Mouse (Mus musculus): ENCODE measurements at regions not wholly inside any gene's neighbourhood (a gene's known extent, or its start where the extent isn't known, plus 50 kb on each side); places are given as distances from the start of the nearest gene placed in this dataset.

- no peak for DNase-seq (ENCODE audit: low read depth in 2 of 2, low spot score in 2 of 2)
These were observed 122.0 kb upstream of the Gm11096 start for GRCm38 (mm10) chr17:81319605-81320004.

DNA sequence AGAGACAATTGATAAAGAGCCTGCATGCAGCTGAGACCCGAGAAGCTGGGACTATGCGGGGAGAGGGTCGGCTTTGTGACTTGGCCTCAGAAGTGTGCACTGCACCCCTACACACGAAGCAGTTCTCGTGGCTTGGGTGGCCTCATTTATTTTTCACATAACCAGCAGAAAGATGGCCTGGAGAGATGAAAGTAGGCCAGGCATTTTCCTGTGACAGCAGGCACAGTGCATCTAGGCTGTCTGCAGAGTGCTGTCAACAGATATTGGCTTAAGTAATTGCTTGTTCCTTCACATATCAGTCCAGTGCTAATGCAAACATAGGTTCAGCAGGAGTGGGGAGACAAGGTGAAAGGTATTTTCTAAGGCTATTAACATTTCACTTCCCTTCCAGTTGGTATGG, 124.9 kb upstream of the Gm11096 start:
- DNase-seq (ENCODE audit: low read depth in 2 of 2, low spot score in 2 of 2), result no peak

- DNase-seq (ENCODE audit: low read depth in 2 of 2, low spot score in 2 of 2), result no peak
These were observed 135.7 kb upstream of the Gm11096 start for GRCm38 (mm10) chr17:81305880-81306279.

- no peak for DNase-seq (ENCODE audit: low read depth in 2 of 2, low spot score in 2 of 2)
These were observed 137.0 kb upstream of the Gm11096 start for GRCm38 (mm10) chr17:81304574-81304973.

DNA sequence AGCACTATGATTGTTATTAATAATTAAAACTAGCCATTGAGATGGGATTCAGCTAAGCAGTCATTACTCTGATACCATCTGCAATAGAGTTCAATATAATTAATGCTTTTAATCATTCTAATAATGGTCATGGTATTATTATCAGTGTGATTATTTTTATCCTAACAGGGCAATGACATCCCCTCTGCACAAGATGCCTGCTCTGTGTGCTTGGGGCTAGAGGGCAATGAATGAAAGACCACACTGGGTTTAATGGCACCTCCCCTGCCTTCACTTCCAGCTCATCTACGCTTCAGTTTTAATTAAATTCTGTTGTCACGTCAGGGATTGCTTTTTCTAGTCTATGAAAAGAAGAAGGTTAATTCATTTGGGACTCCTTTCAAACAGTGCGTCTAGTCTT, 139.1 kb upstream of the Gm11096 start:
- no peak for DNase-seq (ENCODE audit: low read depth in 2 of 2, low spot score in 2 of 2)

DNA sequence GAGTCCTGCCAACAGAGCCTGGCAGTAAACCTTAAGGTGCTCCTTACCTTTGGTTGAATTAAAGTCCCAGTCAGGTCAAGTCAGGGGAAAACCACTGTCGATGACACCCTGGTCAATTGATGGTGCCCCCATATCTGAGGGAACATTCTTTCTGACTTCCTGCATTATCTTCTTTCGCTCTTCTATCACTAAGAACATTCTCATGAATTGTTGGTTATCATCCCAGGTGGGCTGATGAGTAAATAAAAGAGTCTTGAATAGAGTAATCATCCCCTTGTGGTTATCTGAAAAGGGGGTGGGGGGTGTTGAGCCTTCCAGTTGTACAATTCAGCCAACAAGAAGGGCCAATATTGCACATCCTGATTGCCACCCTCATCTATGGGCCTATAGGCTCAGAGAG, 149.7 kb upstream of the Gm11096 start:
- no peak for DNase-seq (ENCODE audit: low read depth in 2 of 2, low spot score in 2 of 2)

DNA sequence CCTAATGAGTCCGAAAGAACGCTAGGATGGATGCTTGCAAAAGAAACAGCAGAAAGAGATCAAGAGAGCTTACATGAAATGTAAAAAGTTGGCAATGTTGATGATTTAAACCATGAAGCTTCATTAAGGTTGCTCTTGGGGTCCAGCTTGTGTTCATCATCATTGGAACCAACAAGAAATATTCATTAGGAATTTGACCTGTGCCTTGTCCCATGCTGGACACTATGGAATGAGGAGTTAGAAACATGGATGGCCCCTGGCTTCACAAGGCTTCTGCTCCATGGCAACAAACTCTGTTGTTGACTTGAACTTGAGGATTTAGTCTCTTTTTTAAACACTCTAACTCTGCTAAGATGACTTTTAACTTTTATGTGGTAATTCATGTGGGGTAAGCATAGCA, 159.0 kb upstream of the Gm11096 start:
- no peak for DNase-seq (ENCODE audit: low read depth in 2 of 2, low spot score in 2 of 2)

GRCm38 (mm10) chr17:81270235-81270634, 171.3 kb upstream of the Gm11096 start:
- no peak for DNase-seq (ENCODE audit: low read depth in 2 of 2, low spot score in 2 of 2)

- no peak for DNase-seq (ENCODE audit: low read depth in 2 of 2, low spot score in 2 of 2)
These were observed 179.6 kb upstream of the Gm11096 start for GRCm38 (mm10) chr17:81261957-81262356.

DNA sequence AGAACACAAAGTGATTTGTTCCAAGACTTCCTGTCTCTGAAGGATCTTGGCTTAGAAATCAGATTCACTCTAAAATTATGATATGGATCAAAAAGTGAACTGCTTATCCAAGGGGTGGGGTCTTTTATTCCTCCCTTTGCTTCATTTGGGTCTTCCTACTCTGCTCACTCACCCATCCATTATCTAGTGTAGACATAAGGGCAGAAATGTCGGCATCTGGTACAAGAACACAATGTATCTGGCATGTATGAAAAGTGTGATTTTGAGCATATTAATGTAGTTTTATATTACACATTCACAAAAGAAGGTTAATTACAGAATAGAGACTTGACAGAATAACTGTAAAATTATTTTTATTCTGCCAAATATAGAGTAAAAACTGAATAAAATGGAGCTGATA, 181.5 kb upstream of the Gm11096 start:
- DNase-seq (ENCODE audit: low read depth in 2 of 2, low spot score in 2 of 2), result no peak

- DNase-seq (ENCODE audit: low read depth in 2 of 2, low spot score in 2 of 2), result no peak
These were observed 185.5 kb upstream of the Gm11096 start for GRCm38 (mm10) chr17:81256106-81256505.

DNA sequence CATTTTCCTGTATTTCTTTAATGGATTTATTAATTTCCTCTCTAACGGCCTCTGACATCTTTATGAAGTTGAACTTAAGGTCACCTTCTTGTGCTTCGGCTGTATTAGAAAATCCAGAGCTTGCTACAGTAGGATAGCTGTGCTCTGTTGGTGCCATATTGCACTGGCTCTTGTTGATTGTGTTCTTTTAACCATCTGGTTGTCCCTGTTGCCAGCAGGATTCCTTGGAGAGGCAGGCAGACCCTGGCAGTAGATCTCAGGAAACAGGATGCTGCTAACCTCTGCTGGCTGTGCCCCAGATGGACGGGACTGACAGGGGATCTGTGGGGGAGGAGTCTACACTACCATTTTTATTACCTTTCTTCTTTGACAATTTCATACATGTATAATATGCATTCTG, 185.9 kb upstream of the Thumpd2 start:
- DNase-seq (ENCODE audit: low read depth in 2 of 2, low spot score in 2 of 2), result no peak

- DNase-seq (ENCODE audit: low read depth in 2 of 2, low spot score in 2 of 2), result no peak
These were observed 181.3 kb upstream of the Thumpd2 start for GRCm38 (mm10) chr17:81246156-81246555.

- DNase-seq (ENCODE audit: low read depth in 2 of 2, low spot score in 2 of 2), result peak; percentile 1 to 3
These were observed 166.9 kb upstream of the Thumpd2 start for GRCm38 (mm10) chr17:81231771-81232170.

DNA sequence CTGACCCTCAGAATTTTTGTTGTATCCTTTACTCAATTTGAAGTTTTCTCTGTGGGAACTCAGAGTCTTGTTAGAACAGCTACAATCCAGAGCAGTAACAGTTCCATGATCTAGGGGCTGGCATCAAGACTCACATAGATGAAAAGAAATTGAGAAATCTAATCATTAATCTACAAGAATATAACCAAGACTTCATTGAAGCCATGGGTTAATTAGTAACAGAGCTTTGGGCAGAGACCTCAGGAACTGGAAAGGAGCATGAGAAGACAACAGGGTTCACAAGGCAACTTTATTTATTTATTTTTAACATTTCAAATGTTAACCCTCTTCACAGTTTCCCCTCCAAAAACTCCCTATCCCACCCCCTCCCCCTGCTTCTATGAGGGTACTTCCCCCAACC, 160.4 kb upstream of the Thumpd2 start:
- DNase-seq (ENCODE audit: low read depth in 2 of 2, low spot score in 2 of 2), result no peak

DNA sequence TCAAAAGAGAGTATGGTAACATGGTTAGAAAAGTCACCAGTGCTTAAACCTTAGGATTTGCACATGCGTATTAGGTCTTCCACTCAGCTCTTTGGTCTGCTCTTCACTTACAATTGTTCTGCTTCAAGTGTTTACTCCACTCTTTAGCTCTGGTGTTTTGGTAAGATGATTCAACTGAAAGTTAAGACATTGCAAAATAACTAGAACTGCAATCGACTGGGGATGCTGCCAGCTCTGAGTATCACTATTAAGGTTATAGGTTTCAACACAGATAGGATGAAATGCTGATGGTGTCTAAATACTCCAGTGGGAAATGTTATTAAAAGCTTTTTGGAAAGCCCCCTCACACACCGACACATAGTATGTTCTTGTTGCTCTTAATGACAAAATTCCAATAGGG, 156.6 kb upstream of the Thumpd2 start:
- no peak for DNase-seq (ENCODE audit: low read depth in 2 of 2, low spot score in 2 of 2)

DNA sequence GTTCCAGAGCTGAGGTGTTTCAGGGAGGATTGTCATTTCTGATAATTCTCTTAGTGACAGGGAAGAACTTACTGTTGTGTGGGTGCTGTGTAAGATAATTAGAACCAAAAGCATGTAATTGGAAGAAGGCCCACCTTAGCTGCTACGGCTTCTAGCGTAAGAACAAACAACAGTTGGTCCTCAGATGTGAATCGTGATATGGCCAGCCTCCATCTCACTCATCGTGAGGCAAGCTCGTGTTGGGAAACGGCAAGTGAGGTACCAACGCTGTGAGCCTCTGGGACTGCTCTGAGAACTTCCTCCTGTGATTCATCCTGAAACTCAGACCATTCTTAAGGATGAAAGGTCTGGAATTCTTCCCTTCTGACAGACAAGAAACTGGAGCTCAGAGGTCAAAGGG, 150.0 kb upstream of the Thumpd2 start:
- no peak for DNase-seq (ENCODE audit: low read depth in 2 of 2, low spot score in 2 of 2)

DNA sequence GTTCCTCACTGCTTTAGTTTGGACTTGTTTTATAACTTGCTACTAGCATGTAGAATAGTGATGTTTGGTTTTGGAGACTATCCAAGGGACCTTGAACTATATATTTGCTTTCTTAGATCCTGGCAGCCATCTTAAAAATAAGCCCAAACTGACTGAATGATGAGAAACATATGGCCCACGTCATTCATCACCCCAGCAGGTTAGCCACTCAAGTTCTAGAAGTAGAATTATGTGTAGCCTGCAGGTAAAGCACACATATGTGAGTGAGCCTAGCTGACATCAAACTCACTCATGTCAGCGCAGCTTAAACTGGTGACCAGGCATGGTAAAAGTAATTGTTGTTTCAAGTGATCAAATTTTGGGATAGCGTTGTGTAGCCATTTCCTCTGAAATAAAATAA, 147.2 kb upstream of the Thumpd2 start:
- DNase-seq (ENCODE audit: low read depth in 2 of 2, low spot score in 2 of 2), result no peak

- no peak for DNase-seq (ENCODE audit: low read depth in 2 of 2, low spot score in 2 of 2)
These were observed 145.5 kb upstream of the Thumpd2 start for GRCm38 (mm10) chr17:81210389-81210788.

DNA sequence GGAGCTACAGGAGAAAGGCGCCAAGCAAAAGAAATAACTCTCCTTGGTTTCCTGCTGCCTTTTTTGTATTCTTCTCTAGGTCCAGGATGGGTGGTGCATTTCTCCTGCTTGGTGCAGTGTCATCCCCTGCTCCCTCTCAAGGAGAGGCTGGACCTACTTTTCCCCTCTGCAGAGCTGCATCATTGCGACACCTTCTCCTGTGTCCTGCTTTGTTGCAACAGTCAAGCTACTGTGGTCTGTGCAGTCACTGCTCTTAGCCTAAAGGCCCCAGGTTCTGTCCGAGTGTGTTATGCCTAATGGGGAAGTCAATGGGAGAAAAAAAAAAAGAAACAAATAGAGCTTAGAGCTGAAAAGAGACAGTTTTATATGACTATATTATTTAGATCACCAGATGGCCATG, 144.4 kb upstream of the Thumpd2 start:
- DNase-seq (ENCODE audit: low read depth in 2 of 2, low spot score in 2 of 2), result no peak

DNA sequence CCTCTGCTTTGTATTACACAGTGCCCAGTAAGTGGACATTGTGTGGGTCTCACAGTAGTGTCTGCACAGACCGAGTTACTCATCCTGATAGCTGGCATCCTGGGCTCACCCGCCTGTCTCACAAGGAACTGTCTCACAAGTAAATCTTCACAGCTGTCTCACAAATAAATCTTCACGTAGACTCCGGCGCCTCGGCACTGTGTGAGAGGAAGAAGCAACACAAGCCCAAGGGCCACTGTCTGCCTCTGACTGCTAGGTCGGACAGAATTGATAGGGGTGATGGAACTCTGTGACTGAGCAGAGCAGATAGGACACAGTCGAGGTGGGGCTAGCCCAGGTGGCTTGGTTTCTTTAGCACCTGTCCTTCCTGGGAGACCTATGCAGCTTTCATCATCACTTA, 136.2 kb upstream of the Thumpd2 start:
- DNase-seq (ENCODE audit: low read depth in 2 of 2, low spot score in 2 of 2), result no peak

GRCm38 (mm10) chr17:81194006-81194405, 129.1 kb upstream of the Thumpd2 start:
- DNase-seq (ENCODE audit: low read depth in 2 of 2, low spot score in 2 of 2), result no peak

DNA sequence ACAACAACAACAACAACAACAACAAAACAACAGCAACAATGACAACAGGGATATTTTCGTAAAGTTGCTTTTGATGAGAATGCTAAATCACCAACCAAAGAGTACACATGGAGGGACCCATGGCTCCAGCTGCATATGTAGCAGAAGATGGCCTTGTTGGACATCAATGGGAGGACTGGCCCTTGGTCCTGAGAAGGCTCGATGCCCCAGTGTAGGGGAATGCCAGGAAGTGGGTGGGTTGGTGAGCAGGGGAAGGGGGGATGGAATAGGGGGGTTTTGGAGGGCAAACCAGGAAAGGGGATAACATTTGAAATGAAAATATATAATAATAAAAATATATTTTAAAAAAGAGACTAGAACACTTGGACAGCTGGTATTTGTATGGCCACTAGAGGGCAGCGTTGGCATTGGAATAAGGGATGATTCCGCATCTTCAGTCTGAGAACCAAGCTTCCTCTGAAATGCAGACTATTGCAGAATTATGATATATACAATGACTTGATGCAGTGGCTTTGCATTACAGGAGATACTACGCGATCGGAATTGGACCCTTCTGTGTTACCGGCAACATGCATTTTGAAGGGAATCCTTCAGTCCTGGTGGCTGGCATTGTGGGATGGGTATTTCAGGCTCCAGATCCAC, 128.5 kb upstream of the Thumpd2 start:
- DNase-seq (ENCODE audit: low read depth in 2 of 2, low spot score in 2 of 2), result no peak

GRCm38 (mm10) chr17:81189996-81190395, 125.1 kb upstream of the Thumpd2 start:
- no peak for DNase-seq (ENCODE audit: low read depth in 2 of 2, low spot score in 2 of 2)

Data from CD8-positive naive resting alpha-beta T cell, adult 2 months (primary cell).